Mouse (Mus musculus): ENCODE measurements around the gene Fyco1.

DNA sequence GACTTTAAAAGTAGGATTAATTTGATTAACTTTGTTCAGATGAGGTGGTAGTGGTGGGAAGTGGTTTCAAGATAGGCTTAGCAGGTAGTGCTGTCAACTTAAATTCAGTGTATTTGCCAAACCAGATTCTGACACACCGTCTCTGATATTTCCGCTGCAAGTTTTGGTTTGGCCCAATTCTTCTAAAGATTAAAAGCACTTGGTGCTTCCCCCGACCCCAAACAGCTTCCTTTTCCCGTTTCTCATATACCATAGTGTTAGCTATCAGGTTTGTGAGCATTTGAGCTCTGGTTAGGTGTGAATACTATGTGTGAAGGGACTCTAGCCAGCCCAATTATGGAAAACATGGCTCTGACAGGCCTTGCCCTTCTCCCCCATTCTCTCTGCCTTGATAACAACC lies 20.4 kb upstream of the Fyco1 start:
- TF ChIP-seq CTCF (IDR thresholded peaks at IDR 0.05; ENCODE audit: low read depth): no peak
- no peak for TF ChIP-seq EP300 (IDR thresholded peaks at IDR 0.05; ENCODE audit: low read depth)

Measured in liver, postnatal 0 days (tissue).